Mouse (Mus musculus) layer of hippocampus, postnatal 25 days (tissue): ENCODE measurements around the gene Commd8. TPM values are rescaled to one million over a fixed set of nuclear protein-coding genes. Genes with fewer than 3 reads are reported as not detected.
"Not testable (repeated sequence)": the region's sequence is repeated elsewhere in the genome, so short reads cannot be mapped to it uniquely, and the experiment has no call there.

Experiments
- DNase-seq, 2 experiments: peaks; one replicate each; pipeline ENCODE4 v3.0.0; 2022; ENCODE audit warnings: mixed read lengths in 2 of 2, low spot score in 1 of 2; ENCODE audit errors: extremely low spot score in 1 of 2
- total RNA-seq, 2 experiments: library from RNA; stranded (reverse); gene quantifications; 2 replicates each; pipeline ENCODE4 v1.2.3; 2021

The Commd8 gene
- total RNA-seq, 2 experiments from 2014 or later, result 104 to 116 TPM

DNA sequence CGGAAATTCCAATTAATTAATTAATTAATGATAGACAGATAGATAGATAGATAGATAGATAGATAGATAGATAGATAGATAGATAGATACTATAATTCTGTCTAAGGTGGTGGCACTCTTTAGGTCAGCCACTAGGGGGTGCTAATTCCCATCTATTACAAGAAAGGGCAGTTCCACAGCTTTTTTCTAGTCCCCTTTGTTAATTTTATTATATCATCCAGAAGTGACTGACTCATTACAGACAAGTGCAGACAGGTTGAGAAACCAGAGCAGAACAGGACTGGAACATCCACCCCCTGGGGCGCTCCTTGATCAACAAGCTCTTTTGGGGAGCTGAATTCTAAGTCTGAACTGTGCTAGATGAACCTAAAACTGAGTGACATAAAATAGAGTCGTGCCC is 4.7 kb upstream of the Commd8 start:
- peak in 1 of 2 experiments; percentile 47 for DNase-seq

DNA sequence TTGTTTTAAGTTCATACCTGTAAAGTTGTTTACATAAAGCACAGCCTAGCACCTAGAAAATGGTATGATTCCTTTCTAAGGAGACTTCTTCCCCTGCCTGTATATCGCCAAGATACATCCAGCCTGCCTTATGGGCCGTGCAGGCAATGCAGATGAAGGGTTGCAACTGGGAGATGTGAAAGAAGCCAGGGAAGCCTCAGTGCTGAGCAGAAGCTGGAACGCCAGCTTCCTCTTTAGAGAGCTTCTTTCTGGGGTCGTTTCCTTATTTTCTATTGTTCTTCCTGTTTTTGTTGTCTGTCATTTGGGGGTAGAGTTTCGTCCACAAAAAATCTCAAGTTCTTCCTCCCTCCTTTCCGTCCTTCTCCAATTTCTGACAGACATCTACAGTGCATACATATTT is 2.1 kb upstream of the Commd8 start:
- no peak for DNase-seq

DNA sequence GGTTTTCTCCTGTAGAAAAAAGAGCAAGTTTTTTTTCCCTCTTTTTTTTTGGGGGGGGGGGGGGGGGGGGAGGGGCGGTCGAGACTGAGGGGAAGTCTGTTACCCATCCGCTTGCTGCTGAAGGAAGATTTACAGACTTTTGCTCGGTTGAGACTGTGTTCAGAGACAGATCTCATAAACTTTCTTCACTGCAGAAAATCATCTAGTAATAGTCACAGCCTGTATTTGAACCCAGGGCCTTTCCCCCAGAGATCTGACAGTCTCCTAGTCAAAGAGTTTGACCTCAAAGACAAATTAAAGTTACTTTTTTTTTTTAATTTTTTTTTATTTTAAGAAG is 264 bp upstream of the Commd8 start:
- no peak for DNase-seq

DNA sequence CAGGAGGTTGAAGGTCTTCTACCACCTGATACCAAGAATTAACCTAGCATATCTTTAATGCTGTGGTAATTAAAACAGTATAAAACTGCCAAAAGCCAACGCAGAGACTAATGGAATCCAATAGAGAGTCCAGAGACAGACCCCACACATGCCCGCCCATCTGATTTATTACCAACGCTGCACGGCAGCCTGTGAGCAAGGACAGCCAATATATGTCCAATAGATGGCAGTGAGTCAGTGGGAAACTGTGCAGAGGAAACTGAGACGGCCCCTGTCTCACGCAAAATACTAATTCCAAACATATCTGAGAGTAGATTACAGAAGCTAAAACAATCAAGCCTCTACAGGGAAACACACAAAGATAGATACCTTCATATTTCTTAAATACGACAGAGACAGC is 3.6 kb downstream of the Commd8 start:
- DNase-seq, result no peak

DNA sequence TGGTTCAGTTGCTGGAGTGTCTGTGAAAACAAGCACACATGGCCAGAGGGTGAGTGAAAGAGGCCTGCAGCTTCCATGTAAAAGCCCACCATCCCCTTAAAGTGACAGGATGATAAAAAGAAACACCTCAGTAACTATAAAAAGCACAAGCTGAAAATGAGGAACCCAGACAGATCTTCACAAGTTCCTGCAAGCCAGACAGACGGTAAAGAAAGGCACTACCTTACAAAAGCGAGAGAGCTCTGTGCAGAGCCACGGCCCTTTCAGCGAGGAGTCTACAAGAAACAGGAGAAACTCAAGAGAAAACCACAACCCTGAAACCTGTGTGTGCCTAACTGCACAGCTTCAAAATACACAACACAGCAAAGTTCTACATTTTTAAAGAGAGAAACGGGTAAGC is 5.1 kb downstream of the Commd8 start:
- no peak for DNase-seq

DNA sequence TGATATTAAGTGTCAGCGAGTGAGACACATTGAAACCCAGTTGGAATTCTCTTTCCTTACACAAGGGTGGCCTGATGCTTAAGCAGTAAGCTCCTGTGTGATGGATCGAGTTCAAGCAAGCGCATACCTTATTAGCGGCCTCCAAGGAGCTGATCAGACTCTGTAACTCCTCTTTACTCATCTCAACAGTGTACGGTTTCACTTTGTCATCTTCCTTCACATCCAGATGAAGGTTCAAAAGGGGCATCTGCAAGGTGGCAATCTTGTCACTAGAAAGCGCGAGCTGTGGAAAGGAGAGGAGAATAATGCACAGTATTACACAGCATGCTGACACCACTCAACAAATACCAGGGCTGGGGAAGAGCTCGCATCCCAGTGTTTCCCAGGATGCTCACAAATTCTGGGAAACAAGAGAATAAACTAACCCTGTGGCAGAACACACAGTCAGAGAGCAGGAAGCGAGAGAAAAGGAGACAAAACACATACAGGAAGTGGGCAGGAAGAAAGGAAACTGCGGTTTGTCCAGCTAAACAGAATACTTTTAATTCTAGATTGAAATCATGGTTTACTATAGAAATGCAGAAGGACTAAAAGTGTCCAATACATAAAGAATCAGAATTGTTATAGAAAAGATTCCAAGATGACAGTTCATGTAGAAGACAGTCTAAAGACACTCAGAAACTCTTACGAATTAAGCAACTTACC is 7.1 kb downstream of the Commd8 start:
- DNase-seq, result no peak

DNA sequence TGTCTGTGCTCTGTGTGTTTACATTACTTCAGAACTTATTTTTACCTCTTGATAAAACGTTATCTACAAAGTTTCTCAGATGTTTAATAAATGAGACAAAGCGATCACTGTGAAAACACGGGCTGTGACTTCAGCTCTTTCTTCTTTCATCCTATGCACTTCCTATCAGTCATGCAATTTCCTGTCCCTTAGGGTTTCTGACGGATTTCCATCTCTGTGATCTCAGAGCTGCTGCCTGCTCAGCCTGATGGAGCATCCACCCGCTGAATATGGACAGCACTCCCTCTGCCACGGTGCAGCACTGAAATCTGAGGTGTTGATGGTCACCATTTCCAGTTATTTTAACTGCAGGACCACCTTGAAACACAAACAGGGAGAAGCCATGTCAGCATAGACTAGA is 8.5 kb downstream of the Commd8 start:
- DNase-seq, result no peak

DNA sequence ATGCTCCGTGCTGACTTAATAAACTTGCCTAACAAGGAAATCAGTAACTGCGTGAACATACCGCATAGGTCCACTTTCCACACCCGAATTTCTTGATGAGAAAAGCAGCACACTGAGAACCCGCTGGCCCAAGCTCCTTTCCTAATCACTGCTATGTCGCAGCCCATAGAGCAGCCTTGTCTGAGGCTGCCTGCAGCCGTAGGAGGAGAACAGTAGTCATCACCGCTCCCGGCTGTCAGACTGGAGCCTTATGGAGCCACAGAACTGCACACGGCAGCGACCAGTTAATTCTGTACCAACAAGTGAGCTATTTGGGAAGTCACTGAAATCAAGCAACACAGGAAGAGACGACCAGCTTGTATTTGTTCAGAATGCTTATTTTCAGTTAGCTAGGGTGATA is 9.3 kb downstream of the Commd8 start:
- peak in 1 of 2 experiments; percentile 24 for DNase-seq

DNA sequence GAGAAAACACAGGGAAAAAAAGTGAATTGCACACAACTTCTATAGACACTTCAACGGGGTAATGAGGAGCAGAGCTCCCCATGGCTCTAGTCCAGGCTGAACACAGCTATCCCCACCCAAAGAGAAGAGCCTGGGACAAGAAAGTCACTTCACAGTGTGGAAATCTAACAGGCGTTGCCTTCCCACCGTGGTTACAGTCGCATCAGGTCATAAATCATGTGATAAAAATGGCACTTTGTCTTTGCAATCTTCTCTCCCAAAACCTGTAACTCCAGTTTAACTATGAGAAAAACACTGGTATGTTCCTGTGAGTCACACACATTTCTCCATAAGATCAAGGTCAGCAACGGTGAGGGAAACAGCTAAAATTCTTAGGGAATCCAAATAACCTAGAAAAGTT is 11.4 kb downstream of the Commd8 start:
- no peak for DNase-seq

DNA sequence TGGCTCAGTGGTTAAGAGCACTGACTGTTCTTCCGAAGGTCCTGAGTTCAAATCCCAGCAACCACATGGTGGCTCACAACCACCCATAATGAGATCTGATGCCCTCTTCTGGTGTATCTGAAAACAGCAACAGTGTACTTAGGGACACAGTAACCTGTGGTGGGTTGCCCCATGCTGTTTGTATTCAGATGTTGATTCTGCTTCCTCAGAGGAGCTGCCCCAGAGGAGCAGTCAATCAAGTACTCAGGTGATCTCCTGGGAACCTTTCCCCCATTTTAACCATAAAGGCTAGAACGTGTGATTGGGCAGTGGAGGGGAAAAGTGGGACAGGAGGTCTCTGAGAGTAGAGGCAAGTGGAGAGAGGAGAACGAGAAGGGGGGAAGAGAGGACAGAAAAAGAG is 12.3 kb downstream of the Commd8 start:
- DNase-seq, result not testable (repeated sequence)

DNA sequence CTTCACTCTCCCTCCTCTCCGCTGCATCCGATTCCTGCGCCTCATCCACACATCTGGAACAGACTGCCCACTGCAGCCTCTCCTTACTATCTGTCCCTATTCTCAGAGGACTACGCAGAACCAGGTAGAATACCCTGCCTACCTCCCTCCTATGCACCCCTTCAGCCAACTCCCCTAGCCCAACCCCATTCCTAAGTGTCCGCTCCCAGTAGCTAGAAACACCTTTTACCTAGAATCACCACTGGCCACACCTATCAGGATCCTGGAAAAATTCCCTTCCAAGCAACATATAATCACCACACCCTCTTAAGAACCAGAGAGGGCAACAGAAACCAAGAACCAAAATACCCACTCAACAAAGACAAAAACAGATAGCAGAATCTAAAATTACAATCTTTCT is 17.1 kb downstream of the Commd8 start:
- no peak for DNase-seq

DNA sequence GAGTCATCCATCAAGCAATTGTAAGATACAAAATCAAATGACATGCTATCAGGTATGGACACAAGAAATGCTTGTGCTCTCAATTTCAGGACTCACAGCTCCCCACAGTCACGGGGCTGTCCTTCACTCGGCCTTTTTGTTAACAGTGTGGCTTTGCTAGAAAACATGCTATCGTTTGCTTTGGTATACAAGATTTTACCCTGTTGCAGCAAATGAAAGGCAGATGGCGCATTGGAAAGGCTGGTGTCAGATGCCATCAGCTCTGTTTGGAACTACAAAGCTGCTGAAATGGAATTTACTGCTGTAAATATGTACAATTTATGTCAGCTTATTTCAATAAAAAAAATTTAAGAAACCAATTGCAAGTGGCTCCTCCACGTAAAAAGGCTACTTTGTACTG is 19.3 kb downstream of the Commd8 start:
- no peak for DNase-seq

DNA sequence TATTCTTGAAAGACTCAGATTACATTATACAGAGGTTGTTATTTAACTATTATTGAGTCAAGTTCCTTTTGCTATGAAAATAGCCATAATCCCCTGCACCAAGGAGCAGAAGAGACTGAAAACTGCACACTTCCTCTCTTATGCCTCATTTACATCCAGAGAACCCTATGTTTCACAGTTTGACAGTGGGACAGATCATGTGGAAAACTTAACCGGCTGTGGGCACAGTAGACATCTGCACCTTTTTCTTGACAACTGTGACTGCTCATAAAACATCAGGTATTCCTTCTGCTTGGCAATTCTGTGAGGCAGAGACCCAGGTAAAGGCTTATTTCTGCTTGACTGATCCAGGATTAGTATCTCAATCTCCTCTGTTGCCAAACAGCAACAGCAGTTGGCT is 28.4 kb downstream of the Commd8 start:
- DNase-seq, result no peak

DNA sequence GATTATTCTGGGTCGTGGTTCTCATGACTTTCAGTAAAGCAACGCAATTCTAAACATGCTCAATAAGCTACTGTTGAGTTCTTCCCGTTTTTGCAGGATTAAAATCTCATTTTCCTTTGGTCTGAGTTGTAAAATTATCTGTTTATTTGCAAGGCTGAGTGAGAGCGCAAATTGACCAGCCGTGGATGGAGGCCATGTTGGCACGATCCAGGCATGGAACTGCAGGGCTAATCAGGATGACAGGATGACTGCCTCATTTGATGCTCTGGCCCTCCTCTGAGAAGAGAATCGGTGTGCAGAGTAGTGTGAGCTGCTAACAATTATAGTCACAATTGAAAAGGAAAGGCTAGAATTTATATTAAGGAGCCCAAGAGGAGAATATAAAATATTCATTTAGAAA is 29.7 kb downstream of the Commd8 start:
- DNase-seq, result no peak

DNA sequence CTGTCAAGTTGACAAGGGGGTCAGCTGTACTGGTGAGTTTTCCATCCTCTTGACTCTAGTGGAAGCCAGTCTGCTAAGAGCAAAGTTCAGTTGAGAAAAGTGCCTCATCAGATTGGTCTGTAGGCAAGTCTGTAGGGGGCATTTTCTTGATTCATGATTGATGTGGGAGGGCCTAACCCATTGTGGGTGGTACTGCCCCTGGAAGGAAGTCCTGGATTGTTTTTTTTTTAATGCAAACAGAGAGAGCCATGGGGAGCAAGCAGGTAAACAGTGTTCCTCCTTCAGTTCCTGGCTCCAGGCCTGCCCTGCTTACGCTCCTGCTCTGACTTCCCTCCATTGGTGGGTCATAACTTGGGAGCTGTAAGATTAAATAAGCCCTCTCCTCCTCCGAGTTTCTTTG is 34.1 kb downstream of the Commd8 start:
- DNase-seq, result no peak

DNA sequence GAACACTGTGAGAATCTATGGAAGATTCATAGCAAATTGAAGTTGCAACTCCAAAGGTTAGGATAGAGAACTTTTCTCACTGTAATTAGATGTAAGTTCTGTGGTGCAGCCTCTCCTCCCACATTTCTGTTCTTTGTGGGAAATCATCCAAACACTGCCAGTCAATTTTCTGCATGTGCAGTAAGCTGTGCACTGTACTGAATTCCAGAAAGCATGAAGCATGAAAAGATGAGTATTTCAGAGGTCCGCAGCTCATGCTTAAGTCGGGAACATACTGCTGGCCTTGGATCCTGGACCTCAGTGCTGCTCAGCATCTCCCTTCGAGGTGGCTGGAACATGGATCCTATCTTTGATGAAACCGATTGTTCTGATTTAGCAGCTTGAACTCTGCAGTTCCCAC is 41.3 kb downstream of the Commd8 start:
- DNase-seq, result no peak

DNA sequence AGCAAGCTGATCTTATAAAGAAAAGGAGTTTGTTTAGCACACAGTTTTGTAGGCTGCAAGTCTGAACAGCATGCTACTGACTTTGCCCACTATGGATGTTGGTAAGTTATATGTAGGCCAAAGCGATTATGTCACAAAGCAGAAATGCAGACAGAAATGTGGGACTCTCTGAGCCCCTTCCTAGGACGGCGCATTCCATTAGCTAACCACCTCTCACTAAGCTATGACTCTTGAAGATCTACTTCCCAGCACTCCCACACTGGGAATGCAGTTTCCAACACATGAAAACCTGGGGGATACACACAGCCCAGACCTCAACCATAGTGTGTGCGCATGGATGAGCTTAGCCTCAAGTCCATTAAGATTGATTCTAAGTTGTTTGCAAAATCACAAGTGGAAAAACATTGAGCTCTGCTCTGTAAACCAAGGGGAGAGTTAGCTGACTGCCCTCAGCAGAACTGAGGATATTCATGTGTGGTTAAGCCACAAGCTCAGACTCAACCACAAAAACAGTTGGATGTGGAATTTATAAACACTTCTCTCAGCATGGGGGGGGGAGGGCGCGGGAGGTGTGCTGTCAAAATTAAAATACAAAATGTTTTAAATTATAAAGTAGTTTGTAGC is 45.5 kb downstream of the Commd8 start:
- no peak for DNase-seq
